Mouse (Mus musculus) brain, embryonic 14.5 days (tissue): ENCODE results near the gene Pawr.

Source experiments
- CTCF ChIP-seq: fragments of 200-500 bp; IDR thresholded peaks from 2 replicates; pipeline ENCODE4 v1.5.1; 2012; ENCODE audit warnings: inconsistent platforms, mild to moderate bottlenecking, moderate library complexity, borderline replicate concordance; ENCODE audit not compliant: insufficient read depth, insufficient read length; ENCODE audit errors: extremely low read depth
- POLR2A ChIP-seq: fragments of 200-500 bp; IDR thresholded peaks from 2 replicates; pipeline ENCODE4 v1.6.1; 2012; ENCODE audit warnings: mild to moderate bottlenecking, inconsistent platforms, borderline replicate concordance; ENCODE audit not compliant: poor library complexity, insufficient read depth, insufficient read length, severe bottlenecking; ENCODE audit errors: extremely low read depth

DNA sequence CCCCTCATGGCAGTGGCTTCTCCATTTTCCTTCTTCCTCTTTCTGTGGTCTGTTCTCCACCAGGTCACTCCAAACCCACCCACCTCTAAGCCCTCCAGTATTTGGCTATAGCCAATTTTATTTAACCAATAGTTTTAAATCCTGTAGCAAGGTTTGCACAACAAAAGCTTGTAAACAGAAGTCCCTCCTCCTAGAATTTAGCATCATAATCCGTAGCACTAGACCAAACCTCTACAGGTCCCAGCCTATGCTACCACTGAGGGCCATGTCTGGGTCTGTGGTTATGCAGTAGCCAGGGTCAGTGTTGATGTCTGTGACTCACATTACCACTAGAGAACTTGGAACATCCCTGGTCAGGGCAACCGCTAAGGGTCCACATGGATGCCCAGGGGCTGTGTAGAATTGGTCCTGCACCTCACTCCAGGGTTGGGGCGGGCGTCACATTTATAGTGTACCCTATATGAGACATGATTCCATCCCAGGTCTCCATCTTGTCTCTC lies 71.5 kb downstream of the Pawr start:
- TF ChIP-seq CTCF (no peak), POLR2A (no peak)
